Mouse (Mus musculus): ENCODE measurements at regions not wholly inside any gene's neighbourhood (a gene's known extent, or its start where the extent isn't known, plus 50 kb on each side); places are given as distances from the start of the nearest gene placed in this dataset.

GRCm38 (mm10) chr12:10571643-10572377, 181.2 kb downstream of the Rdh14 start:
- peak; percentile 24 to 34 for DNase-seq (ENCODE audit: low spot score in 2 of 2)

GRCm38 (mm10) chr12:10572378-10572650, 181.7 kb downstream of the Rdh14 start:
- DNase-seq (ENCODE audit: low spot score in 2 of 2) = peak; percentile 16 to 44

- DNase-seq (ENCODE audit: low spot score in 2 of 2) = no peak
Observed at GRCm38 (mm10) chr12:10573381-10573780, 182.8 kb downstream of the Rdh14 start.

GRCm38 (mm10) chr12:10582840-10583614, 192.5 kb downstream of the Rdh14 start:
- DNase-seq (ENCODE audit: low spot score in 2 of 2) = no peak

GRCm38 (mm10) chr12:10584026-10584425, 193.5 kb downstream of the Rdh14 start:
- DNase-seq (ENCODE audit: low spot score in 2 of 2) = no peak

- peak; percentile 50 to 82 for DNase-seq (ENCODE audit: low spot score in 2 of 2)
Observed at GRCm38 (mm10) chr12:10589537-10589936, 199.0 kb downstream of the Rdh14 start.

GRCm38 (mm10) chr12:10597976-10598746, 207.6 kb downstream of the Rdh14 start:
- DNase-seq (ENCODE audit: low spot score in 2 of 2) = peak; percentile 44 to 64

GRCm38 (mm10) chr12:10600111-10600510, 209.5 kb downstream of the Rdh14 start:
- no peak for DNase-seq (ENCODE audit: low spot score in 2 of 2)

GRCm38 (mm10) chr12:10618319-10618718, 227.7 kb downstream of the Rdh14 start:
- peak in 1 of 2 experiments; percentile 64 for DNase-seq (ENCODE audit: low spot score in 2 of 2)

- DNase-seq (ENCODE audit: low spot score in 2 of 2) = no peak
Observed at GRCm38 (mm10) chr12:10620541-10620940, 230.0 kb downstream of the Rdh14 start.

GRCm38 (mm10) chr12:10638591-10638990, 248.0 kb downstream of the Rdh14 start:
- no peak for DNase-seq (ENCODE audit: low spot score in 2 of 2)

- DNase-seq (ENCODE audit: low spot score in 2 of 2) = peak; percentile 25 to 51
Observed at GRCm38 (mm10) chr12:10654466-10655184, 264.1 kb downstream of the Rdh14 start.

GRCm38 (mm10) chr12:10655185-10655544, 264.6 kb downstream of the Rdh14 start:
- DNase-seq (ENCODE audit: low spot score in 2 of 2) = no peak

- DNase-seq (ENCODE audit: low spot score in 2 of 2) = no peak
Observed at GRCm38 (mm10) chr12:10658826-10659225, 268.3 kb downstream of the Rdh14 start.

GRCm38 (mm10) chr12:10686747-10687146, 296.2 kb downstream of the Rdh14 start:
- DNase-seq (ENCODE audit: low spot score in 2 of 2) = no peak

All from layer of hippocampus, postnatal 14 days (tissue).